Mouse (Mus musculus): ENCODE measurements at regions not wholly inside any gene's neighbourhood (a gene's known extent, or its start where the extent isn't known, plus 50 kb on each side); places are given as distances from the start of the nearest gene placed in this dataset.
"Not testable (repeated sequence)": the region's sequence is repeated elsewhere in the genome, so short reads cannot be mapped to it uniquely, and the experiment has no call there.

GRCm38 (mm10) chr5:40908803-40909202 lies 799.2 kb downstream of the Rab28 start:
- no peak for DNase-seq (ENCODE audit: low read depth, low spot score)

- no peak for DNase-seq (ENCODE audit: low read depth, low spot score)
These were observed 806.2 kb downstream of the Rab28 start for GRCm38 (mm10) chr5:40901742-40902141.

- no peak for DNase-seq (ENCODE audit: low read depth, low spot score)
These were observed 825.1 kb downstream of the Rab28 start for GRCm38 (mm10) chr5:40882886-40883285.

GRCm38 (mm10) chr5:40877756-40878155 lies 830.2 kb downstream of the Rab28 start:
- no peak for DNase-seq (ENCODE audit: low read depth, low spot score)

- DNase-seq (ENCODE audit: low read depth, low spot score), result not testable (repeated sequence)
These were observed 845.6 kb downstream of the Rab28 start for GRCm38 (mm10) chr5:40862349-40862748.

All from CD4-positive helper T cell, adult 2 months (primary cell).